Mouse (Mus musculus): ENCODE results near the gene Ankrd23.

DNA sequence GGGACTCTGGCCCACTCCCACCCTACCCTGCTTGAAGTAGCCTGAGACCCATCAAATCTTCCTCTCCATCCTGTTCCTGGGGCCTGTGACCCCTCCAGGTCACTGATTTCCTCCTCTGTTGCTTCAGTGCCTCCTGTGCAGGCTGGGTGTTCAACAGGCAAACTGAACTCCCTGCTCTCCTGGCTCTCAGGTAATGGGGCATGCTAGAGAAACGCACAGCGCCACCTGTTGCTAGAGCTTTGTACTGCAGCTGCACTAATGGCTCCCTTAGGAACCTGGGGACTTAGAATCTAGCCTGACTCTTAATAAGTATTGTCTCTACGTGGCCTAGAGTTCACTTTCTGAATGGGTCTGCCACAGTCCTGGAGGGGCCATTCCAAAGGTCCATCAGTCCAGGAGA, 35.4 kb downstream of the Ankrd23 start:
- TF ChIP-seq CTCF (IDR thresholded peaks at IDR 0.05; ENCODE audit: control insufficient read depth, insufficient read depth, low read length) (peak; percentile 97), POLR2A (IDR thresholded peaks at IDR 0.05; ENCODE audit: borderline replicate concordance, control insufficient read depth, low read depth, low read length) (no peak)
